Mouse (Mus musculus) cerebellum, adult 2 months (tissue): Measurements from ENCODE around the gene Csf3. TPM values are rescaled to one million over a fixed set of nuclear protein-coding genes. Genes with fewer than 3 reads are reported as not detected.
"Not testable (repeated sequence)": the region's sequence is repeated elsewhere in the genome, so short reads cannot be mapped to it uniquely, and the experiment has no call there.

Experiments
- DNase-seq, 2 experiments: peaks; one replicate each; pipeline ENCODE4 v3.0.0; 2021
- H3K27ac ChIP-seq: fragments of 200-500 bp; 2 replicates; pipeline ENCODE4 v1.5.1; 2012; ENCODE audit warnings: low read length, control low read depth, inconsistent platforms; ENCODE audit not compliant: insufficient read depth
- H3K27me3 ChIP-seq: fragments of 200-500 bp; 2 replicates; pipeline ENCODE4 v1.6.1; 2012; ENCODE audit warnings: inconsistent platforms, mild to moderate bottlenecking, low read length, moderate library complexity; ENCODE audit not compliant: control insufficient read depth, insufficient read depth
- H3K4me1 ChIP-seq: fragments of 200-500 bp; 2 replicates; pipeline ENCODE4 v1.6.1; 2011; ENCODE audit warnings: low read length; ENCODE audit not compliant: control insufficient read depth, insufficient read depth
- H3K4me3 ChIP-seq: fragments of 200-500 bp; replicated peaks from 2 replicates; pipeline ENCODE3; 2011; ENCODE audit warnings: mild to moderate bottlenecking, low read depth, low read length, control low read depth; ENCODE audit not compliant: insufficient read depth
- CTCF ChIP-seq: fragments of 200-500 bp; IDR thresholded peaks from 2 replicates; pipeline ENCODE4 v1.5.1; 2011; ENCODE audit warnings: low read depth, mild to moderate bottlenecking, control low read depth, low read length, moderate library complexity, borderline replicate concordance; ENCODE audit not compliant: insufficient read depth
- POLR2A ChIP-seq: fragments of 200-500 bp; IDR thresholded peaks from 2 replicates; pipeline ENCODE4 v1.6.1; 2011; ENCODE audit warnings: low read length, control low read depth, borderline replicate concordance; ENCODE audit not compliant: insufficient read depth
- WGBS: fragments of 180-500 bp; shearing (Covaris S2); methylation state at CpG from one replicate; pipeline ENCODE4 v1.1.7; 2018; 5-methylcytosine and 5-hydroxymethylcytosine counted together
- polyA plus RNA-seq: library from polyadenylated mRNA; depleted of rRNA; stranded (reverse); fragments of >200 nt; gene quantifications from 2 replicates; pipeline ENCODE4 v1.2.3, GENCODE M21; 2012; rRNA removed

Csf3 gene
- polyA plus RNA-seq = not detected in 2 replicates

GRCm38 (mm10) chr11:98701213-98701670 is at the start of gene Csf3:
Gene Csf3, plus strand, starts transcription at chr11:98701263.
- no peak for DNase-seq
- TF ChIP-seq POLR2A = no peak
- TF ChIP-seq CTCF = no peak
- Histone ChIP-seq H3K27me3 (no peaks in the 10 kb centered on the region), H3K4me1 (peaks cover 11% of the 10 kb centered on the region), H3K4me3 (no peak within 1 kb of the TSS), H3K27ac (no peak within 1 kb of the TSS)
- WGBS = 69% methylated on average over 10 of the region's 10 CpGs

GRCm38 (mm10) chr11:98655076-98655475 is 46.0 kb upstream of the Csf3 start:
- peak; percentile 15 to 26 for DNase-seq
- H3K4me3 ChIP-seq, H3K27me3 ChIP-seq, H3K4me1 ChIP-seq, H3K27ac ChIP-seq: not testable (repeated sequence)
- WGBS = 12% methylated on average over 7 of the region's 7 CpGs
- TF ChIP-seq CTCF = peak; percentile 60; the same call in 1 of the 2 replicates

GRCm38 (mm10) chr11:98660517-98660916 is 40.5 kb upstream of the Csf3 start:
- peak; percentile 64 for TF ChIP-seq CTCF
- TF ChIP-seq POLR2A = no peak
- DNase-seq = peak in 1 of 2 experiments; percentile 49
- no peak overlapping the region for H3K4me3 ChIP-seq
- no peak overlapping the region for H3K27ac ChIP-seq
- no peaks in the 10 kb centered on the region for H3K27me3 ChIP-seq
- H3K4me1 ChIP-seq = no peaks in the 10 kb centered on the region
- WGBS = 8% methylated on average over 6 of the region's 6 CpGs

GRCm38 (mm10) chr11:98664091-98664490 is 37.0 kb upstream of the Csf3 start, which contains the start of gene Gsdma:
Gene Gsdma, plus strand, starts transcription at chr11:98664351.
- TF ChIP-seq POLR2A (no peak), CTCF (no peak)
- Histone ChIP-seq H3K27ac (no peak within 1 kb of the TSS), H3K4me1 (no peaks in the 10 kb centered on the region), H3K4me3 (no peak within 1 kb of the TSS), H3K27me3 (no peaks in the 10 kb centered on the region)
- WGBS = 29% methylated on average over 4 of the region's 4 CpGs
- no peak for DNase-seq

GRCm38 (mm10) chr11:98668984-98669383 is 32.1 kb upstream of the Csf3 start:
- Histone ChIP-seq H3K4me3 (no peak overlapping the region), H3K27ac (no peak overlapping the region), H3K27me3 (no peaks in the 10 kb centered on the region; the same call in 1 of the 2 replicates), H3K4me1 (no peaks in the 10 kb centered on the region)
- 49% methylated on average over 2 of the region's 2 CpGs for WGBS
- TF ChIP-seq CTCF (no peak), POLR2A (no peak)
- DNase-seq = no peak

- no peak for DNase-seq
- no peak overlapping the region for H3K4me3 ChIP-seq
- TF ChIP-seq CTCF = no peak
- TF ChIP-seq POLR2A = no peak
- no peaks in the 10 kb centered on the region for H3K4me1 ChIP-seq
- 69% methylated on average over 3 of the region's 3 CpGs for WGBS
- no peak overlapping the region for H3K27ac ChIP-seq
- H3K27me3 ChIP-seq = no peaks in the 10 kb centered on the region; the same call in 1 of the 2 replicates
These were observed 29.7 kb upstream of the Csf3 start for GRCm38 (mm10) chr11:98671284-98671815.

GRCm38 (mm10) chr11:98671857-98672256 is 29.2 kb upstream of the Csf3 start:
- no peak for DNase-seq
- 28% methylated on average over 5 of the region's 5 CpGs for WGBS
- no peaks in the 10 kb centered on the region for H3K4me1 ChIP-seq
- no peaks in the 10 kb centered on the region; the same call in 1 of the 2 replicates for H3K27me3 ChIP-seq
- TF ChIP-seq CTCF (no peak), POLR2A (no peak)
- H3K27ac ChIP-seq = no peak overlapping the region
- H3K4me3 ChIP-seq = no peak overlapping the region

- no peak for DNase-seq
- 80% methylated on average over 5 of the region's 5 CpGs for WGBS
- no peak for TF ChIP-seq POLR2A
- no peak for TF ChIP-seq CTCF
- H3K27ac ChIP-seq = no peak overlapping the region
- H3K4me1 ChIP-seq = no peaks in the 10 kb centered on the region
- H3K4me3 ChIP-seq = no peak overlapping the region
- H3K27me3 ChIP-seq = no peaks in the 10 kb centered on the region; the same call in 1 of the 2 replicates
These were observed 28.6 kb upstream of the Csf3 start for GRCm38 (mm10) chr11:98672482-98672881.
